ENCODE assay signal across 26 mouse cellular contexts in the genomic region with DNA sequence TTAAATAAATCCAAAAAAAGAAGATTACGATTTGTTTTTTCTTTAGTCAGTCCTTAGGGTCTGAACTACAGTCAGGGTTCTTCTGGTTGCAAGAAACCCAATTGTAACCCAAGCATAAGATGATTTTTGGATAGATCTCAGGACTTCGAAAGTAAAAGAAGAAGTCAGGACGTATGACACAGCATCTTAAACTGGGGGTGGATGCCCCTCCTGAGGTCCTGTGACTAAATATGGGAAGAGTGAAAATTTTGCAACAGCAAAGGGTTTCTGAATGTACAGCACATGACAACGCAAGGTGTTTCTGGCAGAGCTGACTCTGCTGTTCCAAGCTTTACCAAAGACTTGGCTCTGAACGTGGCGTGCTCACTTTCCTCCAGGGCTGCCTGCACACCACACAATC. TPM values are rescaled to one million over a fixed set of nuclear protein-coding genes. Genes with fewer than 3 reads are reported as not detected.
DNase-seq lines count a peak whose midpoint lies in the region; ATAC-seq and TF ChIP-seq lines count a peak whose summit lies in the region.
"Had no signal": no experiment of that assay in that cellular context is flagged by ENCODE, and none has a peak within 500 bp of the region (broad histone marks: within the 10 kb centered on the region; RNA-seq: fewer than 3 reads in every experiment).

No protein-coding gene starts in this region.

- H3K4me3 ChIP-seq in lung, postnatal 0 days (ENCODE audit: low read depth, low read length) = no peak overlapping the region
- H3K4me3 ChIP-seq: embryonic facial prominence, embryonic 10.5 days; heart, adult 2 months; heart, embryonic 15.5 days; left cerebral cortex, adult 2 months; liver, embryonic 15.5 days; midbrain, embryonic 15.5 days; neural tube, embryonic 15.5 days had no signal

- no peak for ATAC-seq in lung, postnatal 0 days
- ATAC-seq in common myeloid progenitor, adult 5-6 weeks (replicated peaks; ENCODE audit: low read depth, poor library complexity, severe bottlenecking) = peak; percentile 85
- ATAC-seq in megakaryocyte progenitor cell, adult 5-6 weeks (replicated peaks; ENCODE audit: poor library complexity) = peak; percentile 94
- no peak for ATAC-seq in frontal cortex, adult (ENCODE audit: low TSS enrichment)
- ATAC-seq: activated CD4-positive, CD25-positive, alpha-beta regulatory T cell, adult 4 months; forebrain, embryonic 16.5 days; hindbrain, postnatal 0 days; intestine, embryonic 16.5 days; midbrain, embryonic 15.5 days had no signal

- no peaks in the 10 kb centered on the region for H3K9me3 ChIP-seq in lung, postnatal 0 days (ENCODE audit: low read length)
- H3K9me3 ChIP-seq: embryonic facial prominence, embryonic 10.5 days; heart, embryonic 15.5 days; liver, embryonic 15.5 days; midbrain, embryonic 15.5 days; neural tube, embryonic 15.5 days had no signal

- no peaks in the 10 kb centered on the region for H3K27me3 ChIP-seq in lung, postnatal 0 days (replicated peaks; ENCODE audit: insufficient read depth, low read length)
- H3K27me3 ChIP-seq: heart, embryonic 15.5 days; liver, embryonic 15.5 days; midbrain, embryonic 15.5 days; neural tube, embryonic 15.5 days had no signal

- H3K9ac ChIP-seq in lung, postnatal 0 days (replicated peaks; ENCODE audit: low read depth) = no peak overlapping the region
- H3K9ac ChIP-seq: heart, embryonic 15.5 days; liver, embryonic 15.5 days; midbrain, embryonic 15.5 days; neural tube, embryonic 15.5 days had no signal

- H3K27ac ChIP-seq in lung, postnatal 0 days (ENCODE audit: low read length) = no peak overlapping the region
- H3K27ac ChIP-seq: embryonic facial prominence, embryonic 10.5 days; heart, adult 2 months; heart, embryonic 15.5 days; hindbrain, postnatal 0 days; left cerebral cortex, adult 2 months; liver, embryonic 15.5 days; midbrain, embryonic 15.5 days; neural tube, embryonic 15.5 days had no signal

- no peak for TF ChIP-seq CTCF in lung, postnatal 0 days (IDR thresholded peaks at IDR 0.05)

- no peaks in the 10 kb centered on the region for H3K4me1 ChIP-seq in lung, postnatal 0 days (ENCODE audit: insufficient read depth, low read depth, low read length)
- H3K4me1 ChIP-seq: embryonic facial prominence, embryonic 10.5 days; heart, embryonic 15.5 days; liver, embryonic 15.5 days; midbrain, embryonic 15.5 days; neural tube, embryonic 15.5 days had no signal

- H3K4me2 ChIP-seq in lung, postnatal 0 days (replicated peaks; ENCODE audit: low read depth, low read length) = no peak overlapping the region
- H3K4me2 ChIP-seq: heart, embryonic 15.5 days; liver, embryonic 15.5 days; midbrain, embryonic 15.5 days; neural tube, embryonic 15.5 days had no signal

- DNase-seq in lung, postnatal 0 days (ENCODE audit: low spot score) = peak; percentile 11
- no peak for DNase-seq in lung, postnatal 10 days
- no peak for DNase-seq in testis, postnatal 14 days (ENCODE audit: low spot score)
- no peak for DNase-seq in embryo, embryonic 10 days (ENCODE audit: low spot score)
- DNase-seq: adrenal gland, adult 8-10 months; cerebellum, adult 8-10 months; cerebellum, postnatal 36 days; gastrocnemius, postnatal 14 days; heart, postnatal 4 days; kidney, postnatal 4 days; layer of hippocampus, adult 9-11 months; thymus, postnatal 25 days had no signal

- no peak for TF ChIP-seq EP300 in lung, postnatal 0 days (IDR thresholded peaks at IDR 0.05)

- 82% methylated on average over 6 of the region's 6 CpGs for WGBS in lung, postnatal 0 days

- no peaks in the 10 kb centered on the region for H3K36me3 ChIP-seq in lung, postnatal 0 days (ENCODE audit: insufficient read depth, low read length)
- H3K36me3 ChIP-seq: embryonic facial prominence, embryonic 10.5 days; heart, embryonic 15.5 days; liver, embryonic 15.5 days; midbrain, embryonic 15.5 days; neural tube, embryonic 15.5 days had no signal

RNA-seq across cellular contexts. Expression of gene Pgap1, which starts 6.4 kb away (rescaled TPM):
- 2.0 and 2.5 TPM in 2 replicates for polyA plus RNA-seq in lung, postnatal 0 days (2015; fragmentation: Nextera tagmentation; extraction: Ambion mirVana)
- total RNA-seq in common myeloid progenitor, adult 5-6 weeks (2017) = 0.05 and 0.14 TPM in 2 replicates
- total RNA-seq in megakaryocyte progenitor cell, adult 5-6 weeks (2015) = 0.07 and 0.39 TPM in 2 replicates
- total RNA-seq in megakaryocyte progenitor cell, adult 5-6 weeks (2017) = 0.96 and 1.8 TPM in 2 replicates

Comparison
In these comparisons a context has a peak if more than half of its experiments do, and no peak if none do; other contexts are left out.
1. ATAC-seq: peak in common myeloid progenitor, adult 5-6 weeks (single experiment) and megakaryocyte progenitor cell, adult 5-6 weeks (single experiment); none in lung, postnatal 0 days (single experiment) and frontal cortex, adult (single experiment).